Mouse (Mus musculus) spleen, embryonic (tissue): ENCODE results near the gene Wdr95.

Experiments
- CTCF ChIA-PET: fragments of 350-600 bp; sonication (Branson Sonifier 250); formaldehyde crosslinking; loops from one replicate; lab custom pipeline; 2022; lab: Charles Lee

Gene Wdr95

DNA sequence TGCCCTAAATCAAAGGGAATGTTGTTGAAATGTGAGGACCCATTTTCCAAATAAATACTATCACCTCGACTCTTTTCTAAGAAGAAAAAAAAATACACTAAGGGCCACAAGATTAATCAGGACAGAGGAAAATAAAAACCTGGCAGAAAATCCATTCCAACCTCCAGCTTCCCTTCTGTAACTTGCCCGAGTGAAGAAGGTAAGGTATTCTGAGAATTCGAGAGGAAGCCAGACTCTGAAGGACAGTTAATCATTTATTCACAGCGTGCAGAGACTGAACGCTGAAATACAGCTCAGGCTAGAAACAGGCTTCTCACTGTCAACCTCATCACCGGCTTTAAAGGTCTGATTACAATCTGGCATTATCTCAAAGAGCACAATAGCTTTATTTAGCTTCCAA, 94.2 kb downstream of the Wdr95 start:
- CTCF ChIA-PET = no interaction called here

DNA sequence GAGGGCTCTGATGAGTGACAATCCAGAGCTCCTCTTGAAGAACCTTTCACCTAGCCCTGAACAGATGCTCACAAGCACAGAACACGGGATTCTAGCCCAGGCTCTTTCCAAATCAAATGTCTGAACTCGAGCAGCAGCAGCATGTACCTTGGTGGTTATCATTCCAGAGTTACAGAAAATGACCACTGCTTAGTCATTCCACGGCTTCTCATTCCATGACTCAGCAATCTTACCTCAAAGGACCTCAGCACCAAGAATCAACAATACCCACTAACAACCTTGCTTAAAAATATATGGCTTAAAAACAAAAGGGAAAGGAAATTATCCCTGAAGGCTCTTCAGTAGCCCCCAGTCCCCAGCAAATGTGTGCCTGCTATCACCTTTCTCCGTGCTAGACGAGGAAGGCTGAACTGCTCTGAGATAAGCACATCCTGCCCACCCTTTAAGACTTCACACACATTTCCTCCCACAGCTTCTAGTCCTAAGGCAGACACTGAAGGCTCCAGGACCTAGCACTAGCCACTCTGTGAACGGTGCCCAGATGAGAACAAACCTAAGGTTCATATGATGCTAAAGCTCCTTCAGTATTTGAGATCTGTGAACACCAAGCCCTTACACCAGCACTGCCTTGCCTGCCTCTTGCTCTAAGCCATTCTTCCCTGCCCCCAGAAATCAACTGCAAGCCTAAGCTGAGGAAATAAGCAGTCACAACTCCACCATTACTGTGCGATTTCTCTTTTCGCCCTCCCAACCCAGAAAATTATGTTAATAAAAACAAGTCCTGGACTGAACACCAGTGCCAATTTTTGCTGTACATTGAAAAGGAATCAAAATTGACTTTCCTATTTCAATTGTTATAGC, 95.6 kb downstream of the Wdr95 start:
- CTCF ChIA-PET = interaction anchor here (0.6 kb wide), 1 partner anchor 13 kb away, joined by 5 read pairs; no protein-coding TSS in a partner anchor

DNA sequence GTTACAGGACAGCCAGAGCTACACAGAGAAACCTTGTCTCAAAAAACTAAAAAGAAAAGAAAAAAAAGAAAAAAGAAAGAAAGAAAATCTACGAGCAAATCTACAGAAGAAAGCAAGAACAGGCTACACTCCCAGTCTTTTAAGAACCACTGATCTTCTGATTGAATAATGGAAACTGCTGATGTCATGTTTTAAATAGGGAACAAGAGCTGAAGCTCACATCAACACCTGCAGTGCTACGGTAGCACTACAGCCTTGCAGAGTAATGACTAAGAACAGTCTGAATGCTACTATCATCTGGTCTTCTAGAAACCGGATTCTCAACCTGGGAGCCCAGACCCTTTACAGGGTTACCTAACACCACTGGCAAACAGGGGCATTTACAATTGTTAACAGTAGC, 97.1 kb downstream of the Wdr95 start:
- CTCF ChIA-PET = no interaction called here

DNA sequence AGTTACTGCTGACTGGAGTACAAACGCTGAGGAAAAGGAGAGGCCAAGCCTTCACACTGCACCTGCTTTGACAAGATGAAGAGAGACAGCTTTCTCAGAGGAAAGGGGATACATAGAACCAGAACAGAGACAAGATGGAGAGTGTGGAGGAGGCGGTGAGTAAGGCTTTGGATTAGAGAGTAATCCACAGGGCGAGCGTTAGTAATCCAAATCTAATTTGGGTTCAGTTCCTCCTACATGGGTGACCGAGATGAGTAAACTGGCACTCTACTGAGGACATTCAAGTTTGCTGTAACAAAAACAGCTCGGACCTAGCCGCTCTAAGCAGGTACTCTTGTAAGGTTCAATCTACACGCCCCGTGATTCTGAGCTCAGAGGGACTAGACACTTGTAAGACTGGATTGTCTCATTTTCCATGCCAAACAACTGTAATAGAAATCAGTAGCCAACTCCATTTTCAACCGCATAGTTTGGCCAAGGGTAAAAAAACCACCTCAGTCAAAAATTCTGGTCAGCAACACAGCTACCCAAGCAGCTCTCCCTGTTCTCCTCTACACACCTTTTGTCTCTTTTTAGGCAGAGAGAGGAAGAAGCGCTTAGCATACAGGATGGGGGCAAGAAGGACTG, 106.0 kb downstream of the Wdr95 start:
- CTCF ChIA-PET = no interaction called here

- CTCF ChIA-PET = no interaction called here
Measured at GRCm38 (mm10) chr5:149635556-149635955, 107.1 kb downstream of the Wdr95 start.

DNA sequence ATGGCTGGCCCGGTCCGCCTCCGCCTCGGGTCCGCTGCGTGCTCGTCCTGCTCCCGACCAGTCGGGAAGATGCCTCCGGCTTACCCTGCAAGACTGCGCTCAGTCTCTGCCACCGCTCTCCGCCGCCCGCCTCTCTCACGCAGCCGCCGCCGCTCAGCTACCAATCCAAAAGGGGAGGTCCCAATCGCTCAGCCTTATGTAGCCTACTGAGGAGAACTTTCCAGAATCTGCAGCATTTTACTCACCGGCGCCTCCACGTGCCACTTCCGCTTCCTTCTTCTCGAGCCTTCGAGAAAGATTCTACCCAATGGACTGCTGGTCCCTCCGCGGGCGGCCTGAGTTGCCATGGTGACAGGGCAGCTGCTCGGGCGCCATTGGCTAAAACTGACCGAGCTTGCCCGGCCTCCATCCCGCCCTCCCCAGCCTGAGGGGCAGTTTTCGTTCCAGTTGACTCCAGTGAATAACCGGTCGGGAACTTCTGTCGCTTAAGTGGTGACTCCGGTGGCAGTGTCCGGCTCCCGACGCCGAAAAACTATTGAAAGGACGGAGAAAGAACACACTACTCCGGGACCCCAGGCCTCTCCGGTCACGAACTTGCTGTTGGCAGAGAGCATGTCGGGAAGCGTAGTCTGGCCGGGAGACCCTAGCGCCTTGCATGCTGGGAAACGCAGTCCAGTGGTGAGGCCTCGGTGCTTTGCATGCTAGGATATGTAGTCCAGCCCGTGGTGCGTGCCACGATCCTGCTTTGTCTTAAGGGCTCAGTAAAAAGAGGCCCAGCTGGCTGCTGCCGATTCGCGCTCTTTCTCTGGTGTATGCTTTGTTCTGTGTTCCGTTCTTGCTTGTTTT, 107.8 kb downstream of the Wdr95 start, which contains the start of gene Hsph1:
Gene Hsph1, minus strand, starts transcription at position 302 of the 846 bp plus-strand sequence.
- CTCF ChIA-PET = interaction anchor here (0.7 to 0.8 kb wide), 2 partner anchors 12 to 43 kb away, joined by 4 to 5 read pairs; no protein-coding TSS in a partner anchor

GRCm38 (mm10) chr5:149637306-149637705, 108.8 kb downstream of the Wdr95 start:
- CTCF ChIA-PET = interaction anchor here (0.6 to 0.8 kb wide), 3 partner anchors 30 to 1581 kb away, joined by 3 to 7 read pairs (median 4); no protein-coding TSS in a partner anchor

- CTCF ChIA-PET = no interaction called here
Measured at GRCm38 (mm10) chr5:149641277-149641892, 112.9 kb downstream of the Wdr95 start.

GRCm38 (mm10) chr5:149642366-149642765, 113.9 kb downstream of the Wdr95 start:
- CTCF ChIA-PET = no interaction called here

DNA sequence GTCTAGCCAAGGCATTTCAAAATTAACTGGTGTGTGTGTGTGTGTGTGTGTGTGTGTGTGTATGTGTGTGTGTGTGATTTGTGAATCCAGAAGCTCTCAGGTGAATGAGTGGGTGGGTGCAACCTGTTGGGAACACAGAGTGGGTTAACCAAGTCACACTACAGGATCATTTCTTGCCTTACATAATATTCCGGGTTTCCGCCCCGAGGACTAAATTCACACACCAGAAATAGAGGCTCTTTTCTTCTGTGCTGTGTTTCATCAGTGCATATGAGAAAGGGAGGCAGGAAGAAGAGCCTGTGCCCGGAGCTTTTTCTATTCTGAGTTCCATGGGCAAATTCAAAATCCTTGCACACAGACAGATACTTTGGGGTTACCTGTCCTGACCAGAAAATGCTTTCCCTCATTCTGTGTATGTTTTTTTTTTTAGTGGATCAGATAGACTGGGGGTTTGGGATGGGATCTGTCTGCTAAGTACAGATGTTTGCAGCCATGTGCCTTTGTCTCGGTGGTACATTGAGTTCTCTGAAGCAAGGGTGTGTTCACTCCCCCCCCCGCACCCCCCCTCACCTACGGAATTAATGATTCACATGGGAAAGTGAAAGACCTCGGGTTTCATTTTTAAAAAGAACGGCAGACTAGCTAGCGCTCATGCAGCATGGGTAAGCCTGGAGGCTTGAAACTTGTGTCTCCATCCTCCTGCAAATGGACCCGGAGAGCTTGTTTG, 114.5 kb downstream of the Wdr95 start:
- CTCF ChIA-PET = no interaction called here

GRCm38 (mm10) chr5:149647367-149648115, 119.1 kb downstream of the Wdr95 start:
- CTCF ChIA-PET = interaction anchor here (0.5 kb wide), 1 partner anchor 9 kb away, joined by 11 read pairs; no protein-coding TSS in a partner anchor

DNA sequence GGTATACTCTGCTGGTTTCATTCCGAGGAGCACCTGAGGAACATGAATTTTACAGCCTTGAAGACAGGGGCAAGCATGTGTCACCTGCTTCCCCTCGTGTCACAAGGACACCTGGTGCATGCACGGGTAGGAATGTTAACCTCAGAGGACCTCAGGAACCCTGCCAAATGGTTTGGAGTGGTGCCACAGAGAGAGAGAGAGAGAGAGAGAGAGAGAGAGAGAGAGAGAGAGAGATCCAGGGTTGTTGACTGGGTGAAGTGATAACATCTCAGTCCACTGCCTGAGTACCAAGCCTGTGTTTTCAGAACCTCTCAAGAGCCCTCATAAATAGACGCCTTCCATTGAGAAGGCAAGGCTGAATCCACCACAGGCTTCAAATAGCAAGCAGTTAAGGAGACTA, 119.7 kb downstream of the Wdr95 start:
- CTCF ChIA-PET = interaction anchor here (0.5 kb wide), 1 partner anchor 10 kb away, joined by 11 read pairs; no protein-coding TSS in a partner anchor

GRCm38 (mm10) chr5:149648895-149649406, 120.5 kb downstream of the Wdr95 start:
- CTCF ChIA-PET = no interaction called here

DNA sequence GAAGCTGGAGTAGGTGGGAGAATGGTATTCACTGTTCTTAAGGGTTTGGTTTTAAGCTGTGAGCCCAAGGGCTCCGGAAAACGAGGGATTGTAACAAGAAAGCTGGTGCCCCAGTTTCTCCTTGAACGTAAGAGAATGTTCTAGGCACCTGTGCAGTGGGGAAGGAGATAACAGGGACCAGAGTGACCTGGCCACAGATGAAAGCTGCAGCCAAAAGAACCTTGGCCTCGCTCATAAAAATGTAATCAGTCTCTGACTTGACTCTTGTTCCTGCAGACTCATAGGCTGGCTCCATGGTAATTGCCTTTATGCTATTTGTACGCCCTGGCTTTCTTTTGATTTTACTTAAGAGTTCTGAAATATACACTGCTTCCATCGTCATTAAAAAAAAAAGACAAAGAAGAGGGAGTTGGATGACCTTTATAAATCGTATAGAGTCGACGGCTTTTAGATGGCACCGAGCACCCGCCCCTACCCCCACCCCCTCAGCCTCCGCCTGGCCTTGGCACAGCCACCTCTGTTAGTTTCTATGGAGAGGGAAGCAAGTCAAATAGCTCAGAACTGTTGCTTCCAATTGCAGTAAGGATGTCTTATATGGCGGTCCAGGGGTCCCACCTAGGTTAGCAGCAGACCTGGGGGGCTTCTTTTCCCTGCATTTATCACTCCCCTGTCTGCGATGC, 121.2 kb downstream of the Wdr95 start:
- CTCF ChIA-PET = no interaction called here

- CTCF ChIA-PET = no interaction called here
Measured at GRCm38 (mm10) chr5:149650179-149650553, 121.7 kb downstream of the Wdr95 start.

- CTCF ChIA-PET = no interaction called here
Measured at GRCm38 (mm10) chr5:149655636-149656035, 127.2 kb downstream of the Wdr95 start.

- CTCF ChIA-PET = no interaction called here
Measured at GRCm38 (mm10) chr5:149658022-149658421, 129.5 kb downstream of the Wdr95 start.

- CTCF ChIA-PET = no interaction called here
Measured at GRCm38 (mm10) chr5:149658741-149659413, 130.4 kb downstream of the Wdr95 start.
